Mouse (Mus musculus) adrenal gland, postnatal 36 days (tissue): ENCODE measurements around the gene Hsf4. TPM values are rescaled to one million over a fixed set of nuclear protein-coding genes. Genes with fewer than 3 reads are reported as not detected.

ENCODE experiments used
- DNase-seq, 2 experiments: peaks; one replicate each; pipeline ENCODE4 v3.0.0; 2021; ENCODE audit warnings: mixed read lengths in 1 of 2
- total RNA-seq, 2 experiments: library from RNA; stranded (reverse); gene quantifications; 2 replicates each; pipeline ENCODE4 v1.2.3; 2021

Gene Hsf4
- total RNA-seq, 2 experiments from 2014 or later = 1.3 to 1.6 TPM

GRCm38 (mm10) chr8:105258911-105259720 is 10.5 kb upstream of the Hsf4 start:
- DNase-seq = no peak

GRCm38 (mm10) chr8:105259721-105260320 is 9.8 kb upstream of the Hsf4 start:
- DNase-seq = peak; percentile 84 to 91

GRCm38 (mm10) chr8:105260371-105261099 is 9.1 kb upstream of the Hsf4 start:
- no peak for DNase-seq

GRCm38 (mm10) chr8:105261326-105261980 is 8.1 kb upstream of the Hsf4 start:
- DNase-seq = no peak

- no peak for DNase-seq
Measured at GRCm38 (mm10) chr8:105263244-105263912, 6.2 kb upstream of the Hsf4 start.

- DNase-seq = peak; percentile 90 to 92
Measured at GRCm38 (mm10) chr8:105264024-105264982, 5.3 kb upstream of the Hsf4 start, which contains the start of the genes Tradd and Fbxl8. Gene Tradd, minus strand, starts transcription at chr8:105264609. Gene Fbxl8, plus strand, starts transcription at chr8:105264648.

GRCm38 (mm10) chr8:105265128-105265527 is 4.5 kb upstream of the Hsf4 start:
- peak in 1 of 2 experiments; percentile 35 for DNase-seq

- no peak for DNase-seq
Measured at GRCm38 (mm10) chr8:105266775-105267174, 2.8 kb upstream of the Hsf4 start.

- DNase-seq = peak; percentile 44 to 45
Measured at GRCm38 (mm10) chr8:105268342-105269074, 1.1 kb upstream of the Hsf4 start.

- peak in 1 of 2 experiments; percentile 50 for DNase-seq
Measured at GRCm38 (mm10) chr8:105269075-105269458, 534 bp upstream of the Hsf4 start.

GRCm38 (mm10) chr8:105270101-105270915 is 707 bp downstream of the Hsf4 start:
- no peak for DNase-seq

GRCm38 (mm10) chr8:105270916-105271186 is 1.2 kb downstream of the Hsf4 start:
- DNase-seq = no peak

GRCm38 (mm10) chr8:105275387-105275786 is 5.8 kb downstream of the Hsf4 start:
- no peak for DNase-seq

- no peak for DNase-seq
Measured at GRCm38 (mm10) chr8:105275840-105276239, 6.2 kb downstream of the Hsf4 start, which contains the start of gene Nol3. Gene Nol3, plus strand, starts transcription at chr8:105276140.

- peak; percentile 63 to 82 for DNase-seq
Measured at GRCm38 (mm10) chr8:105276292-105277120, 6.9 kb downstream of the Hsf4 start.

- peak; percentile 95 for DNase-seq
Measured at GRCm38 (mm10) chr8:105278911-105279334, 9.3 kb downstream of the Hsf4 start.

GRCm38 (mm10) chr8:105280567-105280966 is 11.0 kb downstream of the Hsf4 start:
- no peak for DNase-seq

- no peak for DNase-seq
Measured at GRCm38 (mm10) chr8:105281821-105282220, 12.2 kb downstream of the Hsf4 start.
